Mouse (Mus musculus) C2C12 (cell line): ENCODE results near the gene Fkbp14. TPM values are rescaled to one million over a fixed set of nuclear protein-coding genes. Genes with fewer than 3 reads are reported as not detected.
A peak's percentile ranks its signal among the peaks of the same experiment; 100 is the strongest.

Source experiments
- H3K27me3 ChIP-seq: one replicate; pipeline ENCODE4 v1.6.1; 2011; ENCODE audit not compliant: control insufficient read depth, insufficient read depth, insufficient read length
- H3K36me3 ChIP-seq: one replicate; pipeline ENCODE4 v1.6.1; 2011; ENCODE audit not compliant: control insufficient read depth, insufficient read depth
- H3K4me3 ChIP-seq: one replicate; pipeline ENCODE4 v1.5.1; 2011; ENCODE audit warnings: mild to moderate bottlenecking, control low read depth; ENCODE audit not compliant: poor library complexity, insufficient read depth, severe bottlenecking
- H3K79me2 ChIP-seq: one replicate; pipeline ENCODE4 v1.6.1; 2011; ENCODE audit not compliant: control insufficient read depth, insufficient read depth
- H3K79me3 ChIP-seq: one replicate; pipeline ENCODE4 v1.6.1; 2011; ENCODE audit warnings: low read depth, control low read depth
- H3ac ChIP-seq: one replicate; pipeline ENCODE3; 2011; ENCODE audit warnings: low read depth; ENCODE audit not compliant: control insufficient read depth, insufficient read length
- CEBPB ChIP-seq: IDR thresholded peaks from one replicate; pipeline ENCODE4 v1.6.1; 2011; ENCODE audit warnings: low read depth, mild to moderate bottlenecking, control low read depth, moderate library complexity
- CTCF ChIP-seq: IDR thresholded peaks from one replicate; pipeline ENCODE4 v1.5.1; 2011; ENCODE audit not compliant: control insufficient read depth, insufficient read depth, insufficient read length
- FOSL1 ChIP-seq: IDR thresholded peaks from one replicate; pipeline ENCODE4 v1.8.0; 2011; ENCODE audit warnings: mild to moderate bottlenecking, low read length; ENCODE audit not compliant: poor library complexity, insufficient read depth, severe bottlenecking
- MAX ChIP-seq: IDR thresholded peaks from one replicate; pipeline ENCODE4 v1.6.1; 2011; ENCODE audit warnings: mild to moderate bottlenecking, control low read depth
- MYOD1 ChIP-seq: IDR thresholded peaks from one replicate; pipeline ENCODE4 v1.6.1; 2011; ENCODE audit warnings: low read depth; ENCODE audit not compliant: control insufficient read depth, insufficient read length
- MYOG ChIP-seq: IDR thresholded peaks from one replicate; pipeline ENCODE4 v1.6.1; 2011; ENCODE audit not compliant: control insufficient read depth, insufficient read length; ENCODE audit errors: extremely low read depth
- USF1 ChIP-seq: IDR thresholded peaks from one replicate; pipeline ENCODE4 v1.6.1; 2011; ENCODE audit warnings: low read depth, mild to moderate bottlenecking, control low read depth, moderate library complexity
- polyA plus RNA-seq: library from polyadenylated mRNA; unstranded; fragments of >200 nt; fragmentation: generic; extraction: Trizol; gene quantifications from one replicate; pipeline ENCODE4 v1.2.1, GENCODE M21; 2012; ENCODE audit warnings: missing spikeins

The Fkbp14 gene
- polyA plus RNA-seq, 1 experiment: 5.0 TPM

DNA sequence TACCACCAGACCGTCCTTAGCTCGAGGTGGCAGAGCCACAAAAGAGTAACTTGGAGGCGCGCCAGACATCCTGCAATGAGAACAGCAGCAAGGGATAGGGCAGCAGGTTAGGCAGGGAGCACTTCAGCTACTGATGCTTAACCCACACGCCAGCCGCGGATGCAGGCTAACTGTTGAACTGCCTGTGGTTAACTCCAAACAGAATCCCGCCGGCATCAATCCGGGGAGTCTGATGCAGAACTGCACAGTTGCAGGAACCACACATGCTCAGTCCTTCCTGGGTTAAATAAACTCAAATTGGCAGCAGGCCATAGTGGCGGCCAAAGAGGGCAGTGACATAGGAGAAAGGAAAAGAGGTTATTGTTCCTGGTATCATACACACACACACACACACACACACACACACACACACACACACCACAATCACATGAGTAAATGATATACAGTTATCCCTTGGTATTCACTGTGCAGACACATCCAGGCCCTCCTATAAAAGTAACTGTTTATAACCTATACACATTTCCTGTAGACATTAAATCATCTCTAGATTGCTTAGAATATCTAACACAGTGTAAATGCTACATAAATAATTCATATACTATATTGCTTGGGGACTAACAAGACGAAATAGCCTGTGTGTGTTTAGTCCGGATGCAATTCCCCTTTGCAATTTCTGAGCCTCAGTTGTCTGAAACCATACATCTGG lies 48.6 kb downstream of the Fkbp14 start:
- Histone ChIP-seq H3ac (no peak overlapping the region), H3K27me3 (no peaks in the 10 kb centered on the region), H3K79me3 (no peaks in the 10 kb centered on the region), H3K36me3 (no peaks in the 10 kb centered on the region), H3K79me2 (no peaks in the 10 kb centered on the region), H3K4me3 (no peak overlapping the region)
- no peak for TF ChIP-seq CEBPB
- no peak for TF ChIP-seq MYOD1
- no peak for TF ChIP-seq USF1
- no peak for TF ChIP-seq MYOG
- no peak for TF ChIP-seq CTCF
- TF ChIP-seq FOSL1: no peak
- no peak for TF ChIP-seq MAX

DNA sequence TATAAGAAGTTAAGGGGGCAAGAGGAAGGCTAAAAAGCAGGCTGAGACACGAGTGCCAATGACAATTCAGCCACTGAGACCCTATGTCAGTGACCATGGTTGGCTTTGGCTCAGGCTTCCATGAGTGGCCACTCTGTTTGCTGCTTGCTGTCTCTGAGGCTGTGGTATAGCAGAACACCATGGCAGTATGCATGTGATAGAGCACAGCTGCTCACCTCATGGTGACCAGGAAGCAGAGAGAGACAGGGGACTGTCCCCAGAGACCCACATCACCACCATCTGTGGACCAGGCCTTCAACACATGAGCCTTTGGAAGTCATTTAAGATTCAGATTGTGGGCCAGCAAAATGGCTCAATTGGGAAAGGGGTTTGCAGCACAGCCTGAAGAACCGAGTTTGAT lies 53.5 kb downstream of the Fkbp14 start:
- Histone ChIP-seq H3K4me3 (no peak overlapping the region), H3ac (no peak overlapping the region), H3K27me3 (no peaks in the 10 kb centered on the region), H3K36me3 (no peaks in the 10 kb centered on the region), H3K79me2 (no peaks in the 10 kb centered on the region), H3K79me3 (no peaks in the 10 kb centered on the region)
- TF ChIP-seq CEBPB: no peak
- no peak for TF ChIP-seq USF1
- no peak for TF ChIP-seq MYOD1
- TF ChIP-seq FOSL1: no peak
- no peak for TF ChIP-seq MAX
- no peak for TF ChIP-seq MYOG
- no peak for TF ChIP-seq CTCF

DNA sequence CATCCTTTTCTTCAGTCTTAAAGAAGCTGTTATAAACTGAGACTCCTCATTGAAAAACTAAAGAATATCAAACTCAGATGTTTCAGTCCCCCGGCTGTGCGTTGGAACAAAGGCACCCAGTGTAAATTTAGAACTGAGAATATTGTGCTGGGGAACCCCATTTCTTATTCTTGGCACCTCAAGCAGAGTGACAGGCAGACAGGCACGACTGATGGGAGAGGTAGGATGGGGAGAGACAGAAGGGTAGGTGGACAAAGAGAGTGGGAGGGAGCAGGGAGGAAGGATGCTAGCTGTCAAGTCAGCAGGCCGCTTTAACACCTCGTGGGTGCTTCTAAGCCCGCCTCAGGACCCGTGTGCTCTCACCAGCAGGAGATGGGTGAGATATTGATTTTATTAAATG lies 54.3 kb downstream of the Fkbp14 start:
- H3K79me3 ChIP-seq: no peaks in the 10 kb centered on the region
- H3K79me2 ChIP-seq: no peaks in the 10 kb centered on the region
- no peaks in the 10 kb centered on the region for H3K27me3 ChIP-seq
- no peak overlapping the region for H3K4me3 ChIP-seq
- no peak for TF ChIP-seq CTCF
- no peak for TF ChIP-seq CEBPB
- no peak for TF ChIP-seq MAX
- H3ac ChIP-seq: no peak overlapping the region
- no peaks in the 10 kb centered on the region for H3K36me3 ChIP-seq

DNA sequence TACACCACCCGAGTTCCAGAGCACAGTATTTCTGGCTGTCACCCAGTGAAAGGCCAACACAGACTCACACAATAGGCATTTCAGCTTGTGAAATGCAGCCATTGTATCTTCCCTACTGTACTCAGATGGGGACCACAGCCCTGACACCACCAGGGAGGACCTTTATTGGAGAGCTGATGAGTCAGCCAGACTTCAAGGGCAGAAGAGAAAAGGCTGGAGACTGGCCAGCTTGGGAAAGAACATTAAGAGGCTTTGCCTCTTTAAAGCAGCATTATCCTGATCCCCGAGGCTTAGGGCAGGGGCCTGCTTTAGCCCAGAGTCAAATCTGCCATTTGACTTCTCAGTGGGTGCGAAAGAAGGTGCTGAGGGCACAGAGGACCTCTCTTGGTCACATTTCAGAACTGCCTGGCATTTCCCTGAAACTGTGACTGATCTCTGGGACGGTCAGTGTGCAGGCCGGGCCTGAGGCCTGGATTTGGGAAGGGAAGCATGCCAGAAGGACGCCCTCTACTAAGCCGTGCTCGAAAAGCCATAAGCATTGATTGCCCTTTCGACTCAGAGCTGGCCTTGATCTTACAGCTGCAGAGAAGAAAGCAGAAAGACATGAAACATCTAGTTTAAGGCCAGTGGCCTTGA lies 56.7 kb downstream of the Fkbp14 start:
- Histone ChIP-seq H3K79me2 (no peaks in the 10 kb centered on the region), H3K4me3 (no peak overlapping the region), H3K36me3 (no peaks in the 10 kb centered on the region), H3K27me3 (no peaks in the 10 kb centered on the region), H3K79me3 (no peaks in the 10 kb centered on the region), H3ac (no peak overlapping the region)
- TF ChIP-seq USF1 (no peak), CEBPB (peak; percentile 67), MAX (no peak)

DNA sequence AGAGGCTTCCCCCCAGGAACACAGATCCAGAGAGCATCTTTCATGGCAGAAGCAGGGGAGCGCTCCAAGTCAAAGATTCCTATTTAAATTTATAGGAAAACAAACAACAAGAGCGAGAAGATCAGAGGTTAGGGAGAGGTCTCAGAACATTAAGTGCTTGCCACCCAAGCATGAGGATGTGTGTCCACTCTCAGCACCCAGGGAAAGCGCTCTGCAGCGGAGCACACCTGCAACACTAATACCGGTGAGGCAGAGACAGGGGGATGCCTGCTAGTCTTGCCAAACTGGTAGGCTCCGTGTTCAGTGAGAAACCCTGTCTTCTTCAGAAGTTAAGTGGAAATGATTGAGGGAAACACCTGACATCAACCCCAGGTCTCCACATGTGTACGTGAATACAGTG lies 57.7 kb downstream of the Fkbp14 start:
- Histone ChIP-seq H3K79me3 (no peaks in the 10 kb centered on the region), H3K36me3 (no peaks in the 10 kb centered on the region), H3K4me3 (no peak overlapping the region), H3K27me3 (no peaks in the 10 kb centered on the region), H3K79me2 (no peaks in the 10 kb centered on the region), H3ac (no peak overlapping the region)
- TF ChIP-seq CEBPB: no peak
- TF ChIP-seq USF1: no peak
- TF ChIP-seq MYOG: no peak
- no peak for TF ChIP-seq MAX
- TF ChIP-seq CTCF: no peak
- TF ChIP-seq MYOD1: no peak

DNA sequence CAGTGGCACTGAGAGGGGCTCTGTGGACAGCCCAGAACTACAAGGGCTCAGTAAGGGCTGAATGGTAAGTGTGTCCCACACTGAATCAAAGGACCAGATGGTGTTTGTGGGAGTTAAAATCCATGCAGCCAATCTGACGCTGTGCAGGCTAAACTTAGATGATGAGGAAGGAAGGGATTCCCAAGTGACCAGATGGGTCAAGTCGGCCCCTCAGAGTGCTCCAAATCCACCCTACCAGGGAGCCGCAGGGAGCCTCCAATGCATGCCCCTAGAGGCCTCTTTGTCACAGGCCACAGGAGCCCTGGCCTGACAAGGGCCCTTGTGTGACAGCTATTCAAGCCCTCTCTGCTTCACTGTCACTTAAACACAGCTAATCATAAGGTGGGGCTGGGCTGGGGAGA lies 58.3 kb downstream of the Fkbp14 start:
- no peaks in the 10 kb centered on the region for H3K27me3 ChIP-seq
- H3K79me2 ChIP-seq: no peaks in the 10 kb centered on the region
- TF ChIP-seq CEBPB (no peak), MYOG (no peak), CTCF (no peak), USF1 (no peak), FOSL1 (no peak), MAX (no peak), MYOD1 (no peak)
- H3K79me3 ChIP-seq: no peaks in the 10 kb centered on the region
- no peaks in the 10 kb centered on the region for H3K36me3 ChIP-seq
- H3ac ChIP-seq: no peak overlapping the region
- no peak overlapping the region for H3K4me3 ChIP-seq
